Mouse (Mus musculus): ENCODE results near the gene Klhl3. TPM values are rescaled to one million over a fixed set of nuclear protein-coding genes. Genes with fewer than 3 reads are reported as not detected.

The Klhl3 gene
- polyA plus RNA-seq, 1 experiment = 24.8 TPM

GRCm38 (mm10) chr13:58126862-58127765 is 13.7 kb upstream of the Klhl3 start:
- Histone ChIP-seq H3K4me3 (ENCODE audit: insufficient read depth, low read length) (peak overlapping the region; percentile 84), H3K4me1 (ENCODE audit: control insufficient read depth, insufficient read depth, low read length) (0 out of 2 replicates have a peak, but pooled peaks cover 2% of the 10 kb centered on the region), H3K27ac (ENCODE audit: insufficient read depth, low read length) (no peak overlapping the region)
- TF ChIP-seq POLR2A (IDR thresholded peaks at IDR 0.05; ENCODE audit: extremely low read depth, insufficient read depth, low read length) = no peak
- no peak for TF ChIP-seq CTCF (IDR thresholded peaks at IDR 0.05; ENCODE audit: extremely low read depth, insufficient read depth, low read length)

GRCm38 (mm10) chr13:58126126-58126525 is 12.7 kb upstream of the Klhl3 start:
- Histone ChIP-seq H3K4me3 (ENCODE audit: insufficient read depth, low read length) (peak overlapping the region; percentile 24; the same call in 1 of the 2 replicates), H3K4me1 (ENCODE audit: control insufficient read depth, insufficient read depth, low read length) (0 out of 2 replicates have a peak, but pooled peaks cover 2% of the 10 kb centered on the region), H3K27ac (ENCODE audit: insufficient read depth, low read length) (no peak overlapping the region)
- TF ChIP-seq CTCF (IDR thresholded peaks at IDR 0.05; ENCODE audit: extremely low read depth, insufficient read depth, low read length) = peak; percentile 56
- no peak for TF ChIP-seq POLR2A (IDR thresholded peaks at IDR 0.05; ENCODE audit: extremely low read depth, insufficient read depth, low read length)

GRCm38 (mm10) chr13:58124989-58125388 is 11.6 kb upstream of the Klhl3 start:
- Histone ChIP-seq H3K4me1 (ENCODE audit: control insufficient read depth, insufficient read depth, low read length) (0 out of 2 replicates have a peak, but pooled peaks cover 2% of the 10 kb centered on the region), H3K27ac (ENCODE audit: insufficient read depth, low read length) (no peak overlapping the region), H3K4me3 (ENCODE audit: insufficient read depth, low read length) (no peak overlapping the region)
- no peak for TF ChIP-seq POLR2A (IDR thresholded peaks at IDR 0.05; ENCODE audit: extremely low read depth, insufficient read depth, low read length)
- no peak for TF ChIP-seq CTCF (IDR thresholded peaks at IDR 0.05; ENCODE audit: extremely low read depth, insufficient read depth, low read length)

- no peak overlapping the region for H3K4me3 ChIP-seq (ENCODE audit: insufficient read depth, low read length)
- TF ChIP-seq POLR2A (IDR thresholded peaks at IDR 0.05; ENCODE audit: extremely low read depth, insufficient read depth, low read length) (no peak), CTCF (IDR thresholded peaks at IDR 0.05; ENCODE audit: extremely low read depth, insufficient read depth, low read length) (no peak)
- H3K27ac ChIP-seq (ENCODE audit: insufficient read depth, low read length) = no peak overlapping the region
- 0 out of 2 replicates have a peak, but pooled peaks cover 2% of the 10 kb centered on the region for H3K4me1 ChIP-seq (ENCODE audit: control insufficient read depth, insufficient read depth, low read length)
Observed at GRCm38 (mm10) chr13:58124278-58124677, 10.9 kb upstream of the Klhl3 start.

- Histone ChIP-seq H3K4me1 (ENCODE audit: control insufficient read depth, insufficient read depth, low read length) (0 out of 2 replicates have a peak, but pooled peaks cover 2% of the 10 kb centered on the region), H3K27ac (ENCODE audit: insufficient read depth, low read length) (no peak overlapping the region), H3K4me3 (ENCODE audit: insufficient read depth, low read length) (no peak overlapping the region)
- no peak for TF ChIP-seq CTCF (IDR thresholded peaks at IDR 0.05; ENCODE audit: extremely low read depth, insufficient read depth, low read length)
Observed at GRCm38 (mm10) chr13:58123381-58123780, 10.0 kb upstream of the Klhl3 start.

GRCm38 (mm10) chr13:58122786-58123297 is 9.4 kb upstream of the Klhl3 start:
- no peak overlapping the region for H3K27ac ChIP-seq (ENCODE audit: insufficient read depth, low read length)
- 0 out of 2 replicates have a peak, but pooled peaks cover 2% of the 10 kb centered on the region for H3K4me1 ChIP-seq (ENCODE audit: control insufficient read depth, insufficient read depth, low read length)
- H3K4me3 ChIP-seq (ENCODE audit: insufficient read depth, low read length) = no peak overlapping the region
- no peak for TF ChIP-seq CTCF (IDR thresholded peaks at IDR 0.05; ENCODE audit: extremely low read depth, insufficient read depth, low read length)
- no peak for TF ChIP-seq POLR2A (IDR thresholded peaks at IDR 0.05; ENCODE audit: extremely low read depth, insufficient read depth, low read length)

- Histone ChIP-seq H3K27ac (ENCODE audit: insufficient read depth, low read length) (no peak overlapping the region), H3K4me1 (ENCODE audit: control insufficient read depth, insufficient read depth, low read length) (peaks cover 2% of the 10 kb centered on the region; the same call in 1 of the 2 replicates), H3K4me3 (ENCODE audit: insufficient read depth, low read length) (no peak overlapping the region)
- no peak for TF ChIP-seq POLR2A (IDR thresholded peaks at IDR 0.05; ENCODE audit: extremely low read depth, insufficient read depth, low read length)
- TF ChIP-seq CTCF (IDR thresholded peaks at IDR 0.05; ENCODE audit: extremely low read depth, insufficient read depth, low read length) = peak; percentile 58
Observed at GRCm38 (mm10) chr13:58117318-58118017, 4.1 kb upstream of the Klhl3 start.

GRCm38 (mm10) chr13:58116801-58117200 is 3.4 kb upstream of the Klhl3 start:
- TF ChIP-seq CTCF (IDR thresholded peaks at IDR 0.05; ENCODE audit: extremely low read depth, insufficient read depth, low read length) = no peak
- no peak for TF ChIP-seq POLR2A (IDR thresholded peaks at IDR 0.05; ENCODE audit: extremely low read depth, insufficient read depth, low read length)
- Histone ChIP-seq H3K4me3 (ENCODE audit: insufficient read depth, low read length) (no peak overlapping the region), H3K27ac (ENCODE audit: insufficient read depth, low read length) (no peak overlapping the region), H3K4me1 (ENCODE audit: control insufficient read depth, insufficient read depth, low read length) (peaks cover 2% of the 10 kb centered on the region; the same call in 1 of the 2 replicates)

- Histone ChIP-seq H3K27ac (ENCODE audit: insufficient read depth, low read length) (no peak overlapping the region), H3K4me1 (ENCODE audit: control insufficient read depth, insufficient read depth, low read length) (peaks cover 2% of the 10 kb centered on the region; the same call in 1 of the 2 replicates), H3K4me3 (ENCODE audit: insufficient read depth, low read length) (no peak overlapping the region)
- no peak for TF ChIP-seq CTCF (IDR thresholded peaks at IDR 0.05; ENCODE audit: extremely low read depth, insufficient read depth, low read length)
- no peak for TF ChIP-seq POLR2A (IDR thresholded peaks at IDR 0.05; ENCODE audit: extremely low read depth, insufficient read depth, low read length)
Observed at GRCm38 (mm10) chr13:58115227-58115626, 1.8 kb upstream of the Klhl3 start.
